Mouse (Mus musculus): ENCODE results near the gene Grasp.

The Grasp gene

DNA sequence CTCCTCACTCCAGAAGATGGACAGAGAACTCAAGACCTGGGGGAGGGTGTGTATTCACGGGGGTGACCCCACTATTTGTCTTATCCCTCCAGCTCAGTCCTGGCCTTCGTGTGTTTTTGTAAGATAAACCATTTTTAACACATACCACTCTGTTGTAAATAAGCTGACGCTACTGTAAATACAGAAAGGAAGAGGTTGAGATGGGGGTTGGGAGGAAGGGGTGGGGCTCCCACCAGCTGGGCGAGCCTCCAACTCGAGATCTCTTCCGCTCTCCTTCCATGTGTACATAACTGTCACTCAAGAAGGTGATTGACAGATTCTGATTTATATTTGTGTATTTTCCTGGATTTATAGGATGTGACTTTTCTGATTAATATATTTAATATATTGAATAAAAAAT lies 50.4 kb downstream of the Grasp start:
- no peak for DNase-seq (ENCODE audit: low spot score)

DNA sequence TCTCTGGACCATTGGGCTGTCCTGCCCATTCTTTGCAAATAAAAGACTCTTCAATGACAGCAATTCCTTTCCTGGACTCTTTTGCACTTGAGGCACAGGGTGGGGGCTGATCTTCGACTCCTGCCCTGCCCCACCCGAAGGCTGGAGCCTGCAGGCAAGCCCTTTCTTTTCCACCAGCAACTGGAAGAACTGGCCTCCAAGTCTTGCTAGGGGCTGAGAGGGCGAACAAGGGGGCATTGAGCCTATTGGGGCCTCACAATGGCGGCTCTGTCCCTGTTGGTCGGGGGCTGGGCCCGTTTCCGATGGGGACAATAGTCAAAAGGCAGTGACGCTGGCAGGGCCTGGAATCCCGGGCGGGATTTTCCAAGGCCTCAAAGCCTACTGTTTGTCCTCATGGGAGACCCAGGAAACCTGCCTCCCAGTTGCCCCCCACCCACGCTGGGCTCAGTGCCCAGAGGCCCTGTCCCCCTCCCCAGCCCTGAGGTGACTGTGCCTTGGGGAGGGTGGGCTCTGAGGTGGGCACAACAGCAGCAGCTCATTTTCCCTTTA lies 53.4 kb downstream of the Grasp start:
- no peak for DNase-seq (ENCODE audit: low spot score)

DNA sequence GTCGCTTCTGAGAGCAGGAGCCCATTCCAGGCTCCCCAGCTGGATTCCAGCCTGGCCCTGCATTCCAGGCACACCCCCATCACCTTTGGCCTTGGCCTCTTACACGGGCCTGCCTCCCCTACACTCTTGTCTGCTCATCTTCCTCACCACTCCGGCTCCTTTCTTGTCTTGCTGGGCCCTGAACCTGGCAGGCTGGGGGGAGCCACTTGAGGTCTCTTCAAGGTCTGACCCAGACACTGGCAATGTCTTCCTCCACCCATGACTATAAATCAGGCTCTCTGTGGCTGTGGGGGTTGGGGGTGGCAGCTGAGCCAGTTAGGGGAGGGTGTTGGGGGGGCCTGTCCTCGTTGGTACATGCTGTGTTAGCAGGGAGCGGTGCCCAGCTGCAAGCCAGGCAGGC lies 54.6 kb downstream of the Grasp start:
- no peak for DNase-seq (ENCODE audit: low spot score)

DNA sequence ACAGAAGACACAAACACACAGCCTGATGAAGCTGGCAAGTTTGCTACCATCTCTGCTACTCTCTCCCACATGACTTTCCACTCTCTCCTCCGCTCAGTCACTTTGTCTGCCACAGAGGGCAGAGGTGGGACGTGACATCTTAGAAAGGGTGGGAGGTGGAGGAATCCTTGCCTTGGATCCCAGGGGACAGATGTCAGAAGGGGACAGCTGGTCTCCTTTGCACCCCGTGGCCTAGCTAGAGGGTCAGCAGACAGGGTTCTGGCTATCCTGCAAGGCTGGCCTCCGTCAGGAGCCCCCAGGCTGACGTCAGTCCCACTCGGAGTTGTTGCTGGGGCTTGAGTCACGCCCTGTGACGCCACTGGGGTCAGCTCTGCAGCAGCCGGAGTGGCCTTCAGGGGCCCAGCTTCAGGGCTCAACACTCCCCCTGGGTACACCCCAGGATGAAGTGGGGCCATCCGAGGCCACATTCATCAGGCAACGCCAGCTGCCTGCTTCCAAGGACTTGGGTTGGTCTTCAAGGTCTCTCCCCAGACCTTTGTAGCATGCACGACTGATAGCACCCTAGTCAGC lies 55.5 kb downstream of the Grasp start:
- DNase-seq (ENCODE audit: low spot score): no peak
